8 mouse cellular contexts compared by ENCODE assay signal in genomic region chr3:149173537-149173936, GRCm38 (mm10).
DNase-seq lines count a peak whose midpoint lies in the region; ATAC-seq and TF ChIP-seq lines count a peak whose summit lies in the region.
"Had no signal": no experiment of that assay in that cellular context is flagged by ENCODE, and none has a peak within 500 bp of the region (broad histone marks: within the 10 kb centered on the region; RNA-seq: fewer than 3 reads in every experiment).

No protein-coding gene starts in this region.

- 0 out of 2 replicates have a peak overlapping the region, but pooled peaks have one; percentile 14 for H3K4me2 ChIP-seq in intestine, embryonic 14.5 days (ENCODE audit: low read length)
- H3K4me2 ChIP-seq: hindbrain, embryonic 13.5 days had no signal

- TF ChIP-seq CTCF in cortical plate, adult 2 months (IDR thresholded peaks at IDR 0.05; ENCODE audit: extremely low read depth, insufficient read depth, low read length): no peak

- H3K9ac ChIP-seq in intestine, embryonic 14.5 days (ENCODE audit: low read length): no peak overlapping the region
- H3K9ac ChIP-seq: hindbrain, embryonic 13.5 days had no signal

- peak; percentile 31 to 39 for DNase-seq in kidney, postnatal 4 days
- no peak for DNase-seq in kidney, adult 9 months
- no peak for DNase-seq in intestine, embryonic 14.5 days (ENCODE audit: low spot score)
- DNase-seq in lung, postnatal 25 days (ENCODE audit: low spot score): peak; percentile 18
- DNase-seq in embryo, embryonic 11 days: no peak
- no peak for DNase-seq in adrenal gland, adult 2 months

- no peaks in the 10 kb centered on the region for H3K9me3 ChIP-seq in intestine, embryonic 14.5 days (ENCODE audit: control insufficient read depth, low read length)
- H3K9me3 ChIP-seq: hindbrain, embryonic 13.5 days had no signal

- WGBS in intestine, embryonic 14.5 days: 35% methylated on average over 10 of the region's 10 CpGs

- H3K4me3 ChIP-seq in cortical plate, adult 2 months (ENCODE audit: insufficient read depth, low read length): peak overlapping the region; percentile 15; the same call in 1 of the 2 replicates
- H3K4me3 ChIP-seq in intestine, embryonic 14.5 days (ENCODE audit: low read depth, low read length): no peak overlapping the region
- H3K4me3 ChIP-seq: hindbrain, embryonic 13.5 days had no signal

- no peaks in the 10 kb centered on the region for H3K36me3 ChIP-seq in intestine, embryonic 14.5 days (ENCODE audit: control insufficient read depth, insufficient read depth, low read length)
- H3K36me3 ChIP-seq: hindbrain, embryonic 13.5 days had no signal

- no peaks in the 10 kb centered on the region for H3K27me3 ChIP-seq in intestine, embryonic 14.5 days (replicated peaks; ENCODE audit: control insufficient read depth, insufficient read depth, low read length)
- H3K27me3 ChIP-seq: hindbrain, embryonic 13.5 days had no signal

- H3K27ac ChIP-seq in cortical plate, adult 2 months (ENCODE audit: insufficient read depth, low read length): no peak overlapping the region
- no peak overlapping the region for H3K27ac ChIP-seq in intestine, embryonic 14.5 days (ENCODE audit: low read depth)
- H3K27ac ChIP-seq: hindbrain, embryonic 13.5 days had no signal

- no peak for TF ChIP-seq POLR2A in cortical plate, adult 2 months (IDR thresholded peaks at IDR 0.05; ENCODE audit: extremely low read depth, insufficient read depth, low read length)

- no peak for ATAC-seq in intestine, embryonic 14.5 days (replicated peaks; ENCODE audit: low FRiP score, low TSS enrichment, low read depth)

- peaks cover 1% of the 10 kb centered on the region for H3K4me1 ChIP-seq in cortical plate, adult 2 months (ENCODE audit: control insufficient read depth, insufficient read depth, low read length)
- H3K4me1 ChIP-seq in intestine, embryonic 14.5 days (replicated peaks; ENCODE audit: control insufficient read depth, insufficient read depth, low read length): 0 out of 2 replicates have a peak, but pooled peaks cover 2% of the 10 kb centered on the region

Comparison
In these comparisons a context has a peak if more than half of its experiments do, and no peak if none do; other contexts are left out.
1. DNase-seq: peak in kidney, postnatal 4 days (2 of 2) and lung, postnatal 25 days (single experiment); none in kidney, adult 9 months (single experiment), intestine, embryonic 14.5 days (single experiment), embryo, embryonic 11 days (single experiment) and adrenal gland, adult 2 months (single experiment).